Mouse (Mus musculus) small intestine, adult 2 months (tissue): ENCODE data around the gene Bphl. TPM values are rescaled to one million over a fixed set of nuclear protein-coding genes. Genes with fewer than 3 reads are reported as not detected.

Experiments used
- H3K27ac ChIP-seq: fragments of 200-500 bp; 2 replicates; pipeline ENCODE4 v1.5.1; 2012; ENCODE audit warnings: low read depth, low read length, control low read depth, inconsistent platforms; ENCODE audit not compliant: insufficient read depth
- H3K27me3 ChIP-seq: fragments of 200-500 bp; 2 replicates; pipeline ENCODE4 v1.6.1; 2012; ENCODE audit warnings: mild to moderate bottlenecking, moderate library complexity, low read length, inconsistent platforms; ENCODE audit not compliant: control insufficient read depth, insufficient read depth
- H3K36me3 ChIP-seq: fragments of 200-500 bp; 2 replicates; pipeline ENCODE4 v1.6.1; 2012; ENCODE audit warnings: mild to moderate bottlenecking, low read length, control low read depth, inconsistent platforms; ENCODE audit not compliant: control insufficient read depth, insufficient read depth
- H3K4me1 ChIP-seq: fragments of 200-500 bp; 2 replicates; pipeline ENCODE4 v1.6.1; 2012; ENCODE audit warnings: low read length, inconsistent platforms, mixed read lengths; ENCODE audit not compliant: control insufficient read depth, insufficient read depth, insufficient read length
- H3K4me3 ChIP-seq: fragments of 200-500 bp; 2 replicates; pipeline ENCODE4 v1.5.1; 2012; ENCODE audit warnings: low read depth, mild to moderate bottlenecking, control low read depth, inconsistent platforms, low read length, moderate library complexity
- CTCF ChIP-seq: fragments of 200-500 bp; IDR thresholded peaks from 2 replicates; pipeline ENCODE4 v1.5.1; 2012; ENCODE audit warnings: low read depth, mild to moderate bottlenecking, control low read depth, inconsistent platforms, low read length, moderate library complexity, mixed read lengths; ENCODE audit not compliant: insufficient replicate concordance, insufficient read length; ENCODE audit errors: extremely low read depth
- POLR2A ChIP-seq: fragments of 200-500 bp; IDR thresholded peaks from 2 replicates; pipeline ENCODE4 v1.6.1; 2012; ENCODE audit warnings: low read depth, mild to moderate bottlenecking, control low read depth, inconsistent platforms, low read length, moderate library complexity
- WGBS: fragments of 180-500 bp; shearing (Covaris S2); methylation state at CpG from one replicate; pipeline ENCODE4 v1.1.7; 2018; 5-methylcytosine and 5-hydroxymethylcytosine counted together
- polyA plus RNA-seq: library from polyadenylated mRNA; depleted of rRNA; stranded (reverse); fragments of >200 nt; gene quantifications from 2 replicates; pipeline ENCODE4 v1.2.3, GENCODE M21; 2012

Gene Bphl
- polyA plus RNA-seq, 1 experiment = 11.0 TPM

- Histone ChIP-seq H3K27ac (no peak overlapping the region), H3K4me3 (no peak overlapping the region), H3K36me3 (peaks cover 4% of the 10 kb centered on the region), H3K4me1 (peaks cover 5% of the 10 kb centered on the region; the same call in 1 of the 2 replicates), H3K27me3 (no peaks in the 10 kb centered on the region)
- WGBS = 91% methylated on average over 3 of the region's 3 CpGs
- TF ChIP-seq CTCF (no peak), POLR2A (no peak)
Observed at GRCm38 (mm10) chr13:34051692-34052091, 14.3 kb downstream of the Bphl start.

GRCm38 (mm10) chr13:34053673-34054282, 16.4 kb downstream of the Bphl start:
- Histone ChIP-seq H3K36me3 (peaks cover 3% of the 10 kb centered on the region), H3K4me1 (peaks cover 5% of the 10 kb centered on the region; the same call in 1 of the 2 replicates), H3K4me3 (no peak overlapping the region), H3K27ac (no peak overlapping the region), H3K27me3 (no peaks in the 10 kb centered on the region)
- TF ChIP-seq POLR2A (no peak), CTCF (no peak)
- 86% methylated on average over 13 of the region's 13 CpGs for WGBS

- Histone ChIP-seq H3K36me3 (peaks cover 2% of the 10 kb centered on the region; the same call in 1 of the 2 replicates), H3K4me3 (no peak overlapping the region), H3K27ac (no peak overlapping the region), H3K4me1 (peaks cover 5% of the 10 kb centered on the region; the same call in 1 of the 2 replicates), H3K27me3 (no peaks in the 10 kb centered on the region)
- WGBS = 70% methylated on average over 4 of the region's 4 CpGs
- TF ChIP-seq CTCF (no peak), POLR2A (no peak)
Observed at GRCm38 (mm10) chr13:34054391-34054790, 17.0 kb downstream of the Bphl start.

- peaks cover 2% of the 10 kb centered on the region; the same call in 1 of the 2 replicates for H3K36me3 ChIP-seq
- H3K4me3 ChIP-seq = no peak overlapping the region
- no peak for TF ChIP-seq CTCF
- no peak for TF ChIP-seq POLR2A
- no peaks in the 10 kb centered on the region for H3K27me3 ChIP-seq
- H3K4me1 ChIP-seq = peaks cover 5% of the 10 kb centered on the region; the same call in 1 of the 2 replicates
- no peak overlapping the region for H3K27ac ChIP-seq
- WGBS = 28% methylated on average over 3 of the region's 3 CpGs
Observed at GRCm38 (mm10) chr13:34054983-34055382, 17.6 kb downstream of the Bphl start.

GRCm38 (mm10) chr13:34057252-34057651, 19.9 kb downstream of the Bphl start:
- H3K27me3 ChIP-seq = no peaks in the 10 kb centered on the region

GRCm38 (mm10) chr13:34060061-34060460, 22.7 kb downstream of the Bphl start:
- Histone ChIP-seq H3K4me1 (peaks cover 6% of the 10 kb centered on the region), H3K27me3 (no peaks in the 10 kb centered on the region), H3K36me3 (no peaks in the 10 kb centered on the region), H3K27ac (no peak overlapping the region), H3K4me3 (no peak overlapping the region)
- TF ChIP-seq CTCF = no peak
- no peak for TF ChIP-seq POLR2A
- 93% methylated on average over 9 of the region's 9 CpGs for WGBS

More at GRCm38 (mm10) chr13:34057252-34057651, 19.9 kb downstream of the Bphl start:
- peaks cover 6% of the 10 kb centered on the region; the same call in 1 of the 2 replicates for H3K4me1 ChIP-seq
- no peaks in the 10 kb centered on the region for H3K36me3 ChIP-seq
- WGBS = 91% methylated on average over 1 of the region's 1 CpGs
- H3K27ac ChIP-seq = no peak overlapping the region
- no peak for TF ChIP-seq CTCF
- TF ChIP-seq POLR2A = no peak
- H3K4me3 ChIP-seq = no peak overlapping the region

- no peak overlapping the region for H3K27ac ChIP-seq
- H3K4me1 ChIP-seq = peaks cover 4% of the 10 kb centered on the region
- no peak overlapping the region for H3K4me3 ChIP-seq
- no peaks in the 10 kb centered on the region for H3K27me3 ChIP-seq
- no peak for TF ChIP-seq CTCF
- 49% methylated on average over 10 of the region's 10 CpGs for WGBS
- H3K36me3 ChIP-seq = no peaks in the 10 kb centered on the region
Observed at GRCm38 (mm10) chr13:34062466-34062865, 25.1 kb downstream of the Bphl start.
